Mouse (Mus musculus): ENCODE measurements around the gene Fam227b.

The Fam227b gene

DNA sequence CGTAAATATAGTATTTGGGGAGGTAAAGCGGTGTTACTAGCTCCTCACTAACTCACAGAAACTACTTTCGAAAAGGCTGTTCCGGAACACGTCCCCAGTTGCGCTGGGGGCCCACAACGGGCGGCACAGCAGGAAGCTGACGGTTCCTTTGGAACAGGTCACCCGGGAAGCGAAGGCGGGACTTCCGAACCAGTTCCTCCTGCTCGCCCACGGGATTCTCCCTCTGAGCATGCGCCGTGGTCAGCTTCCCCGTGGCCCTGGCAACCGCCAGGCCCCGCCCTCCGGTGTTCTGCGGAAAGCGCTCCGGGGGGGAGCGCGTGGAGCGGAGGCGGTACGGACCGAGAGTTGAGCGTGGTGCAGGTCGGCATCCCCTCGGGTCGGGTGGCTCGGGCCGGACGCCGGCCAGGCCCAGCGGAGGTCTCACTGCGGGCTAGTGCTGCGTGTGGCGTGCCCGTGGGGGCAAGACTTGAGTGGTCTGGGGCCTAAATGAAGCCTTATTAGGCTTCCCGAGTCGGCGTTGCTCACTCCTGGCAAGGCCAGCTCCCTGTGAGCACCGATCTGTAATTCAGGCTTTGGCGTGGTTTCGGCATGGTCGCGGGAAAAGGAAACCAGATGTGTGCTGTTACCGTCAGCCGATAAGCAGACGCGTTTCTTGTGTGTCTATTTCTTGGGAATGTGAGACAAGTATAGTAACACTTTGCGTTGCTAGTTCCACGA, at the start of gene Fam227b, which contains the start of gene Dtwd1:
Gene Fam227b (minus strand): TSS at position 150 of the 717 bp plus-strand sequence.
Gene Dtwd1 (plus strand): TSS at position 287 of the 717 bp plus-strand sequence.
- DNase-seq (ENCODE audit: extremely low read depth, low read depth): peak; percentile 91

GRCm38 (mm10) chr2:126198971-126199370, 47.2 kb upstream of the Fam227b start:
- no peak for DNase-seq (ENCODE audit: extremely low read depth, low read depth)

DNA sequence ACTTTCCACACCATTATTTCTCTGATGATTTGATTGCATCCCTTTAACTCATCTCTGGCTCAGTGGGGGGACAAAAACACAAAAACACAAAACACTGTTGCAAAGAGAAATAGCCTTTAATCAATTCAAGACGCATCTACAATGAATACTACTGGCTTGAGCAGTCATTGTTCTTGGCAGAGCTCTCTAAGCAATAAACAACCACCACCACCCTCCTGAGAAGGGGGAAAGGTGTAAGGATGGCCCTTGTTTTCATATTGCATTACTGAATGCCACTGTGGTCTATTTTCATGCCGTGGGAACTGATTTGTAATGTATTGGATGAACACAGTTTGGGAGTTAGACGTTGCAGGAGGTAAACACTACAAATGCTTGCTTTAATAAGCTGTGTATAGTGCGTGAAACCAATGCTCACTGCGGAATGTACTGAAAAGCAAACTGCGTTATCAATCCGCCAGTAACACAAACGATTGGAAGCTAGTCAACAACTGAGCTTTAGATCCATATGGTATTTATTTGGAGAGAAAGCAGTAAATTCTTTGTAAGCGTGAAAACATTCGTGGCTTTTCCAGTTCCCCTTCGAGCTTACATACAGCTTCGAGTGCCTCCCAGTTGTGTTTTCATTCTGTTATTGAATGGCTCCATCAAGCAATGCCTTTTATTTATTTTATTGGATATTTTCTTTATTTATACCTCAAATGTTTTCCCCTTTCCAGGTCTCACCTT, 44.0 kb upstream of the Fam227b start:
- DNase-seq (ENCODE audit: extremely low read depth, low read depth): no peak

DNA sequence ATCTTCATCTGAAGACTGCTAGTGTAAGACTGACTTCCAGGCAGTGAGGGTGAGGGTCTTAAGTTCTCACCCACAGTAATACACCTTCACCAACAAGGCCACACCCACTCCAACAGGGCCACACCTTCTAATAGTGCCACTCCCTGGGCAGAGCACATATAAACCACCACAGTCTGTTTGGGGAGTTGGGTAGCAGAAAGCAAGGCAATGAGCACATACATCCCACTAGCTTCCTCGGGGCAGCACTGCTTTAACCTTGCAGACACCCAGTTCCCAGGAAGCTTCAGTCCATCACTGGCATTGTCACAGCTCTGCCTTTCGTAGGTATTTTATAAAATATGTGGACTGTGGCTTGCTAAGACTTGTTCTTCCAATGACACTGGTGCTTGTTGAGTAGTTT, 40.3 kb upstream of the Fam227b start:
- no peak for DNase-seq (ENCODE audit: extremely low read depth, low read depth)

DNA sequence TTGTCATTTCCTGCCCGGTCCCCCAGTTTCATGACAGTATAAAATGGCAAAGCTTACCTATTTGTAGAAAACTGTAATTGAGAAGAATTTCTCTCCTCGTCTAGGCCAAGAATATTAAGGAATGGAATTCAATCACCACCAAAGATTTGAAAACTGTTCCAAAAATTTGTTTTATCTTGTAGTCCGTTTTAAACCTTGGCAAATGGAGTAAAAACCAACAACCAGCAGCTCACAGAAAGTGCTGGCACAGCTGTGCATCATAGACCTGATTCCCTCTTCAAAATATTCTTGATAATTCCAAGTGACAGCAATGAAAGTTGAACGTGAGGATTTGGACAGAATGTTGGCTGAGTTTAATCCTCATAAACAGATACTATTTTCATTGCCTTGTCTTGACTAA, 39.5 kb upstream of the Fam227b start:
- no peak for DNase-seq (ENCODE audit: extremely low read depth, low read depth)

DNA sequence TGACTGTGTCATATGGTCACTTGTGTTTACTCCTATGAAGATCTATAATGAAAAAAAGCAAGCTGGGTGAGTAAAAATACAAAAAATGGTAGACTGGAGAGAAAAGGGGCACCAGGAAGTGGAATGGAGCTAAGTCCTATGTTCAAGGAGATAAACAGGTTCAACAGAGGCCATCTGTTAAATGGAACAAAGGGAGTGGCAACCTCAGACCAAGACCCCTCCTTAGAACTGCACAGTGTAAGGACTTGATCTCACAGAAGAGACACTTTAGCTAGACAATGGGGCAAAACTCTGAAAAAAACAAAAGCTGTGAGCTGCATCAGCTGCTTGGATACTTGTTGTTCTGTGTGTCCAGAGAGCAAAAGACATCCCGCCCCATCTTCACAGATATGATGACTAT, 19.6 kb upstream of the Fam227b start:
- no peak for DNase-seq (ENCODE audit: extremely low read depth, low read depth)

GRCm38 (mm10) chr2:126166848-126167617, 15.2 kb upstream of the Fam227b start:
- no peak for DNase-seq (ENCODE audit: extremely low read depth, low read depth)

- DNase-seq (ENCODE audit: extremely low read depth, low read depth): no peak
Measured at GRCm38 (mm10) chr2:126166335-126166734, 14.5 kb upstream of the Fam227b start.

DNA sequence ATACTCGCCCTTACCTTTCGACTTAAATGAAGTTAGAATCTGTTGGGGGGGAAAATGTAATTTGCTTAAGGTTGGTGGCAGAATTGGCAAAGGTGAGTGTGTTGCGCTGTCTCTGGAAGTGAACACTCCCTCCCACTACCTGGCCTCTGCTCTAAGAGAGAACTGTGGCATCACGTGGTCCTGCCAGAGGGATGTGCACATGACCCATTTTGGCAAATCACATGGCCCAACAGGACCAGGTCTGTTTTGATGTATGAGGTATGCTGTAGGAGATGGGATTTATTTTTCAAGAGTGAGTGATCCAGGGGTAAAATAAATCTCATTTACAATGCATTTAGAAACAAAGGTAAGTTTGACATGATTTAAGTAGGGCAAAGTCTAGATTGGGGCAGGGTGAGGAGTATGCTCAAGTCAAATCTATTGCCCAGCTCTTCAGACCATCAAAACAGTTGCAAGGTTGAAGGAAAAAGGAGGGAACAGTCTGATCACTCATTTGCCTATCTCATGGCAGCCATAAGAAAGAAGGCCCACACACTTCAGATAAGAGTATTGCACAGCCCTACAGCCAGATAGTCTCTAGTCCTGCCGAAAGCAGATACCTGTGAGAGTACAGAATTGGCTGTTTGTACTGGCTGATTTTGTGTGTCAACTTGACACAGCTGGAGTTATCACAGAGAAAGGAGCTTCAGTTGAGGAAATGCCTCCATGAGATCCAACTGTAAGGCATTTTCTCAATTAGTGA, 13.6 kb upstream of the Fam227b start:
- DNase-seq (ENCODE audit: extremely low read depth, low read depth): peak; percentile 11

GRCm38 (mm10) chr2:126147723-126148122, 4.1 kb downstream of the Fam227b start:
- DNase-seq (ENCODE audit: extremely low read depth, low read depth): no peak

DNA sequence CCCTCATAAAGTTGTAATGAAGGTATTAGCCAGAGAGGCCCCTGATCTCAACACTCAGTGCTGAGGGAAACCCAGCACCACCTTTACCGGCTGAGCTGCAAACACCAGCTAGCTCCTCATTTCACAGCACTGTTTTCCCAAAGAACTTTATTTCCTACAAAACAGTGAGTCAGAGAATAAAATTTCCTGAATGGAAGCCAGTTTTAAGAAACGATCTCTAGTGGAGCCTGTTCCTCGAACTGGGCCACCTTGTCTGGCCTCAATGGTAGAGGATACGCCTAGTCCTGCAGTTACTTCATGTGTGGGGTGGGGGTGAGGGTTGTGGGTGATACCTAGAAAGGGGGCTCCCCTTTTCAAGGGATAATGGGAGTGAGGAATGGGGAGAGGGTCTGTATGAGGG, 57.2 kb downstream of the Fam227b start:
- DNase-seq (ENCODE audit: extremely low read depth, low read depth): no peak

GRCm38 (mm10) chr2:126090432-126090831, 61.4 kb downstream of the Fam227b start:
- no peak for DNase-seq (ENCODE audit: extremely low read depth, low read depth)

GRCm38 (mm10) chr2:126086187-126086586, 65.6 kb downstream of the Fam227b start:
- DNase-seq (ENCODE audit: extremely low read depth, low read depth): no peak

DNA sequence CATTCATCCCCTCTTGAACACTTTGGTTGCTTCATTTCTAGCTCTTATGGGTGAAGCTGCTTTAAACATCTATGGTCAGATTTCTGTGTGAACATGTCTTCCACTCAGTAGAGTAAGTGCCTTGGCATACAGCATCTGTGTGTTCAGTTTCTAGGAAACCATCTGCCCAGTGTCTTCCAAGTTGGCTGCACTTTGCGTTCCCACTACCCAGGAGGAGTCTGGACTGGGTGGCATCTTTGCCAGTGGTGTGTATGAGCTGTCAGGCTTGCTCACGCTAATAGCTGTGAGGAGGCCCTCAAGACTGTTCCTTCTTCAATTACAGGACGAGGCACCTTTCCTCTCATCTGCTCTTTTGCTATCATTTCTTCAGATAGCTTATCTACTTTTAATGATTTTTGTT, 67.5 kb downstream of the Fam227b start:
- DNase-seq (ENCODE audit: extremely low read depth, low read depth): no peak

DNA sequence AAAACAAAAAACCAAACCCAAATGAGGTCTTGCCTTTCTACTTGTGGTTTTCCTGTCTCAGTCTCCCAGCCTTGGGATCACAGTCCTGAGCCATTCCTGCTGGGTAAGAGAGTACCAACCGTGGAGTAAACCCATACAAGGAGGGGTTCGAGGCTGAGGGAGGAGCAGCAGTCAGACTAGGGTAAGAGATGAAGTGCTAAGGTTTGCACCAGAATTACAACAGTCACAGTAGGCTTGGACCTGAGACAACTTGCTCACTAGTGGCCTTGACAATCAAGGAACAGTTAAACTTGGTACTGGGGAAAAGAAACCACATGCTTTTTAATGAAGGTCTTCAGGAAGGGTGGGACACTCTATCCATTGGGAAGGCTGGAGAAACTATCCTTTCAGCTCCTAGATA, 72.7 kb downstream of the Fam227b start:
- DNase-seq (ENCODE audit: extremely low read depth, low read depth): no peak

DNA sequence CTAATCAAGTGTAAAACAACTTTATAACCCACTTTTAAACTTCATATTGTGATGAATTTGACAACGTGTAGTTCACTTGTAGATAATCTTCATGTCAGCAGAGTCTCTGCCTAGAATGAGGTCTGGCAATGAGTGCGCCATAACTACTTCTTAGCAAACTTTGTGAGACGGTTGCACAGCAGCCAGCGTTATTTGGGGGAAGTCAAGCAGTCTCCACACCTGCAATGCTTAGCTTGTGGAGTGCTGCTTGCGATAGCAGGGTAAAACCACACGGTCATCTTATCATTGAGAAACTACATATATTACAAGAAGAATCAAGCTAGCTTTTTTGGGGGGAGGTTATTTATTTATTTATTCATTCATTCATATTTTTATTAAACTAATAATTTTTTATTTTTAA, 75.3 kb downstream of the Fam227b start:
- no peak for DNase-seq (ENCODE audit: extremely low read depth, low read depth)

DNA sequence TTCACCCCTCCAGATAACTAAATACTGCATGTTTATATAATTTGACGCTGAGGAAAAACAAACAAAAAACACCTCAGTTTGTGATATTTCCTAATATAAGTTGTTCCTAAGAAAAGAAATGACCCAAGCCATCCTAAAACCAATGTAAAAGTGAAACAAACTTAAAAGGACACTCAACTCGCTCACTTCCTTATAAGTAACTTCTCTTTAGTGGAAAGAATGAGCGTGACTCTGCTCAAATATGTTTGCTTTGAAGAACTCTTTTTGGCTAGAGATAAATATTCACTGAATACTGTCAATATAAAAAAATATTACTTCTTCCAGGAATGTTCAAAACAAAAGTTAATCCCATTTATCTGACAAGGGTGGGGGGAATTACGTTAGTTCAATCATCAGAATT, 78.1 kb downstream of the Fam227b start:
- DNase-seq (ENCODE audit: extremely low read depth, low read depth): no peak

DNA sequence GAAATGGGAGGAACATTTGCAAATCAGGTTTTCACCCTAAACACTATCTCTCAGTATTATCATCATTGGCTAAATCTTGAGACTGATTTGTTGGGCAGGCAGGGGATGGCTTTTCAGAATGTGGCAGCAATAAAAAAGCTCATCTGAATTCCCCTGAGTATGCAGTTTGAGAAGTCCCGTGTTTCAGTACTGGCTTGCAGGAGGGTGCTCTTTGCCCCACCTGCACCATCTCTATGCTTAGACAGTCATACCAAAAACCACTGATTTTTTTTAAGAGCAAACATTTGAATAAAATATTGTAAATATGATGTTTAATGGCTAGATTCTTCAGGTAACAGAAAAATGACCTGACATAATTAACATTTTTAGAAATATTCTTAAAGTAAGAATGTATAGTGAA, 82.1 kb downstream of the Fam227b start:
- no peak for DNase-seq (ENCODE audit: extremely low read depth, low read depth)

DNA sequence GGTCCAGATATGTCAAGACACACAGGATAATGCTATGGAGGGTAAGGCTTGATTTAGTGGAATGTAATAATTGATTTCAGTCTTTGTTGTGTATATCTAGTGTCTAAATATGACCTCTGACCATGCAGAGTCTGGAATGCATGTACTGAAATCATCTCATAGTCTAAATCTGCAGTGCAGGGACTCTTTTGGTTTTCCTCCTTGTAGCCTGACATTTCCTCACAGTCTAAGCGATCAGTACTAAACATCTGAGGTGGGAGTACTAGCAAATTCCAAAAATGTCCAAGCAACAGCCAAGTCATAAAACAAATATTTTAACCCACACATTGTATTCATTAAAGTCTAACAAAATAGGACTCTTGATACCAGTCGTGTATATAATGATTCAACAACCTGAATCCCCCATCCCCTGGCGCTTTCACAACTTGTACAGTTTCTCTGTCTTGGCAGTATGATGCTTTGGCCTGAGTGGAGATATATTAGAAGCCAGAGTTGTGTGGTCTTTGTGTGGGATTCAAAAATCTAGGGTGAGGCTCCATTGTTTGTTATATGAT, 86.4 kb downstream of the Fam227b start:
- no peak for DNase-seq (ENCODE audit: extremely low read depth, low read depth)

DNA sequence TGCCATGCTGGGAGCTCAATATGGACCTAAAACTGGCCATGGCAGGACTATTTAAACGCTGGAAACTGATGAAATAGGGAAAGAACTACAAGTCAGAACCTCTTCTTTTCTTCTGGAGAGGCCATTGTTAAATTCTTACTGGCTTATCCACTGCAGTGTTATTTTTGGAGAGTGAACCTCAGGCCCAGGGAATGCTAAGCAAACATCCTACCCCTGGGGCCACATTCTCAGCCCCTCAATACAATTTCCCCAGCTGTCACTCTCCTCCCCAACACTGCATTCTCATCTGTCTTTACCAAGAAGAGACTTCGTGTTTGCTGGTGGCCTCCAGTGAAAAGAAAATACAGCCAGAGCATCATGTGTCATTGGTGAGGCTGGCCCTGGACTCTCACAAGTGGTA, 87.0 kb downstream of the Fam227b start:
- no peak for DNase-seq (ENCODE audit: extremely low read depth, low read depth)

DNA sequence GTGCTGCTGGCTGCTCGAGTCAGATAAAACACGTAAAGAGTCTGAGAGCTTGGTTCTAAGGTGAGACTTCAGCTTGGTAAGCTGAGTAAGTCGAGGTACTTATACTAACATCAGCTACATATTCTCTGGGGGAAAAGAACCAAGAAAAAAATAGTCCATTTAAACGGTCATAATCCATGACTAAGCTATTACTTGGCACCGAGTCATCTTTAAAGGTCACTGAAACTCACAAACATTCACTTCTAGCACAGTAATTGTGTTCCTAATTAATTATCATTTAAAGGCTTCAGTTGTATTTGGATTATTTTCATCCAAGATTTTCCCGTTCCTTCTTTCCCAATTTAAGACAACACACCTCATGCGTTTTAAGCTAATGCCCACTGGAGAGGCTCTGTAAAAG, 88.9 kb downstream of the Fam227b start:
- no peak for DNase-seq (ENCODE audit: extremely low read depth, low read depth)
